Mouse (Mus musculus) spleen, postnatal 10 days (tissue): ENCODE results near the gene Astn2.

ENCODE experiments used
- DNase-seq, 2 experiments: peaks; one replicate each; pipeline ENCODE4 v3.0.0; 2021 to 2022; ENCODE audit warnings: low spot score in 2 of 2

Gene Astn2

GRCm38 (mm10) chr4:66310315-66311020, 93.9 kb downstream of the Astn2 start:
- no peak for DNase-seq

- no peak for DNase-seq
Measured at GRCm38 (mm10) chr4:66306377-66306776, 98.0 kb downstream of the Astn2 start.

- DNase-seq = no peak
Measured at GRCm38 (mm10) chr4:66302686-66303310, 101.6 kb downstream of the Astn2 start.

GRCm38 (mm10) chr4:66285034-66285433, 119.4 kb downstream of the Astn2 start:
- no peak for DNase-seq

GRCm38 (mm10) chr4:66276096-66276495, 128.3 kb downstream of the Astn2 start:
- no peak for DNase-seq

- no peak for DNase-seq
Measured at GRCm38 (mm10) chr4:66271550-66272117, 132.8 kb downstream of the Astn2 start.

GRCm38 (mm10) chr4:66264031-66264430, 140.4 kb downstream of the Astn2 start:
- no peak for DNase-seq

- no peak for DNase-seq
Measured at GRCm38 (mm10) chr4:66261276-66261675, 143.1 kb downstream of the Astn2 start.

GRCm38 (mm10) chr4:66258905-66259304, 145.5 kb downstream of the Astn2 start:
- no peak for DNase-seq

GRCm38 (mm10) chr4:66254695-66255492, 149.5 kb downstream of the Astn2 start:
- DNase-seq = no peak

GRCm38 (mm10) chr4:66248521-66248920, 155.9 kb downstream of the Astn2 start:
- no peak for DNase-seq

- DNase-seq = no peak
Measured at GRCm38 (mm10) chr4:66242683-66243082, 161.7 kb downstream of the Astn2 start.

- DNase-seq = no peak
Measured at GRCm38 (mm10) chr4:66232799-66233198, 171.6 kb downstream of the Astn2 start.

GRCm38 (mm10) chr4:66232350-66232749, 172.1 kb downstream of the Astn2 start:
- DNase-seq = no peak

GRCm38 (mm10) chr4:66230735-66231134, 173.7 kb downstream of the Astn2 start:
- no peak for DNase-seq

- DNase-seq = no peak
Measured at GRCm38 (mm10) chr4:66222602-66223317, 181.7 kb downstream of the Astn2 start.

GRCm38 (mm10) chr4:66215170-66215618, 189.2 kb downstream of the Astn2 start:
- DNase-seq = no peak

GRCm38 (mm10) chr4:66189636-66190035, 214.8 kb downstream of the Astn2 start:
- no peak for DNase-seq

GRCm38 (mm10) chr4:66175887-66176533, 228.4 kb downstream of the Astn2 start:
- DNase-seq = no peak

- no peak for DNase-seq
Measured at GRCm38 (mm10) chr4:66171583-66171982, 232.8 kb downstream of the Astn2 start.

GRCm38 (mm10) chr4:66170787-66171186, 233.6 kb downstream of the Astn2 start:
- DNase-seq = no peak
